Mouse (Mus musculus) lung, postnatal 0 days (tissue): Measurements from ENCODE around the gene AI464131.

ENCODE experiments used
- CTCF ChIP-seq: IDR thresholded peaks from 2 replicates; pipeline ENCODE4 v1.5.1; 2016; ENCODE audit warnings: antibody characterized with exemption, mild to moderate bottlenecking
- EP300 ChIP-seq: IDR thresholded peaks from 2 replicates; pipeline ENCODE4 v1.6.1; 2016; ENCODE audit warnings: antibody characterized with exemption, mild to moderate bottlenecking, control low read depth

DNA sequence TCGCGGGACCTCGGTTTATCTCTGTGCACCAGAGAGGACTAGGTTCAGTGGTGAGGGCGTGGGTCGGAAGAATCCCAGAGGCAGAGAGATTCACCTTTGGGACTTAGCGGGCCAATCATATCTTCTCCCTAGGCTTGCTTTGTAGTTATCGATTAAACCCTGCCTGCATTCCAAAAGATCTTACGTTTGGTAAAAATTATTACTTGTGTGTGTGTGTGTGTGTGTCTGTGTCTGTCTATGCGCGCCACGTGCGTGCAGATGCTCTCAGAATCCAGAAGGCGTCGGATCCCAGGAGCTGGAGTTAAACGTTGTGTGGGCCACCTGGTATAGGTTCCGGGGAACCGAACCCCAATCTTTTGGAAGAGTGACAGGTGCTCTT lies 37.6 kb downstream of the AI464131 start:
- TF ChIP-seq CTCF (peak; percentile 20; the same call in 1 of the 2 replicates), EP300 (no peak)
